Mouse (Mus musculus) MN1 (cell line): ENCODE data around the gene Crebzf.

Experiments used
- DNase-seq: peaks from one replicate; pipeline ENCODE4 v3.0.0-alpha.2; 2016; ENCODE audit warnings: low spot score

Crebzf gene

GRCm38 (mm10) chr7:90442518-90443080 is at the start of gene Crebzf:
Crebzf (plus strand) TSS chr7:90442729.
- peak; percentile 99 for DNase-seq

GRCm38 (mm10) chr7:90395073-90395472 is 47.5 kb upstream of the Crebzf start:
- DNase-seq, result no peak

- DNase-seq, result no peak
Measured at GRCm38 (mm10) chr7:90395928-90396327, 46.6 kb upstream of the Crebzf start.

- DNase-seq, result peak; percentile 51
Measured at GRCm38 (mm10) chr7:90409934-90410333, 32.6 kb upstream of the Crebzf start.

GRCm38 (mm10) chr7:90426020-90427001 is 16.2 kb upstream of the Crebzf start, which contains the start of gene Ccdc89:
Ccdc89 (plus strand) TSS chr7:90426577.
- DNase-seq, result peak; percentile 93

GRCm38 (mm10) chr7:90427006-90427405 is 15.5 kb upstream of the Crebzf start:
- peak; percentile 73 for DNase-seq

GRCm38 (mm10) chr7:90432221-90432620 is 10.3 kb upstream of the Crebzf start:
- no peak for DNase-seq

GRCm38 (mm10) chr7:90440044-90440443 is 2.5 kb upstream of the Crebzf start:
- no peak for DNase-seq

- DNase-seq, result peak; percentile 37
Measured at GRCm38 (mm10) chr7:90442070-90442469, 459 bp upstream of the Crebzf start.

GRCm38 (mm10) chr7:90443101-90444091 is 867 bp downstream of the Crebzf start:
- peak; percentile 72 for DNase-seq

GRCm38 (mm10) chr7:90444206-90444605 is 1.7 kb downstream of the Crebzf start:
- DNase-seq, result peak; percentile 40

GRCm38 (mm10) chr7:90456149-90456844 is 13.8 kb downstream of the Crebzf start:
- peak; percentile 39 for DNase-seq

GRCm38 (mm10) chr7:90456845-90457468 is 14.4 kb downstream of the Crebzf start, which contains the start of gene Tmem126a:
Tmem126a (minus strand) TSS chr7:90457229.
- DNase-seq, result peak; percentile 95

GRCm38 (mm10) chr7:90457517-90457916 is 15.0 kb downstream of the Crebzf start:
- peak; percentile 70 for DNase-seq

- DNase-seq, result no peak
Measured at GRCm38 (mm10) chr7:90460330-90460729, 17.8 kb downstream of the Crebzf start.

- DNase-seq, result no peak
Measured at GRCm38 (mm10) chr7:90460930-90461329, 18.4 kb downstream of the Crebzf start.

- DNase-seq, result no peak
Measured at GRCm38 (mm10) chr7:90461441-90461840, 18.9 kb downstream of the Crebzf start.

GRCm38 (mm10) chr7:90473511-90473910 is 31.0 kb downstream of the Crebzf start:
- DNase-seq, result no peak

- peak; percentile 99 for DNase-seq
Measured at GRCm38 (mm10) chr7:90475793-90476312, 33.3 kb downstream of the Crebzf start, which contains the start of gene Tmem126b. Tmem126b (minus strand) TSS chr7:90476001.
